Mouse (Mus musculus) embryonic facial prominence, embryonic 10.5 days (tissue): ENCODE results near the gene Olfr1402. TPM values are rescaled to one million over a fixed set of nuclear protein-coding genes. Genes with fewer than 3 reads are reported as not detected.

Experiments used
- DNase-seq: peaks from one replicate; pipeline ENCODE4 v3.0.0-alpha.2; 2017; ENCODE audit warnings: low spot score
- H3K27ac ChIP-seq: fragments of 300-500 bp; sonication (generic); replicated peaks from 2 replicates; pipeline ENCODE4 v1.5.1; 2016; ENCODE audit warnings: mild to moderate bottlenecking
- H3K27me3 ChIP-seq: fragments of 300-500 bp; sonication (generic); replicated peaks from 2 replicates; pipeline ENCODE4 v1.6.1; 2016; ENCODE audit warnings: low read depth, mild to moderate bottlenecking; ENCODE audit not compliant: poor library complexity, severe bottlenecking
- H3K36me3 ChIP-seq: fragments of 300-500 bp; sonication (generic); replicated peaks from 2 replicates; pipeline ENCODE4 v1.6.1; 2016; ENCODE audit warnings: mild to moderate bottlenecking, moderate library complexity
- H3K4me1 ChIP-seq: fragments of 300-500 bp; sonication (generic); 2 replicates; pipeline ENCODE4 v1.6.1; 2016
- H3K4me3 ChIP-seq: fragments of 300-500 bp; sonication (generic); 2 replicates; pipeline ENCODE4 v1.5.1; 2016; ENCODE audit warnings: mild to moderate bottlenecking, moderate library complexity
- H3K9me3 ChIP-seq: fragments of 300-500 bp; sonication (generic); 2 replicates; pipeline ENCODE4 v1.6.1; 2016; ENCODE audit warnings: mild to moderate bottlenecking
- WGBS: fragments of 180-500 bp; shearing (Covaris S2); methylation state at CpG from one replicate; pipeline ENCODE4 v1.1.7; 2016; 5-methylcytosine and 5-hydroxymethylcytosine counted together
- polyA plus RNA-seq: library from polyadenylated mRNA; unstranded; fragments of >200 nt; fragmentation: Nextera tagmentation; extraction: Ambion mirVana; gene quantifications from 2 replicates; pipeline ENCODE4 v1.2.1, GENCODE M21; 2016

Olfr1402 gene
- not detected in 2 replicates for polyA plus RNA-seq

DNA sequence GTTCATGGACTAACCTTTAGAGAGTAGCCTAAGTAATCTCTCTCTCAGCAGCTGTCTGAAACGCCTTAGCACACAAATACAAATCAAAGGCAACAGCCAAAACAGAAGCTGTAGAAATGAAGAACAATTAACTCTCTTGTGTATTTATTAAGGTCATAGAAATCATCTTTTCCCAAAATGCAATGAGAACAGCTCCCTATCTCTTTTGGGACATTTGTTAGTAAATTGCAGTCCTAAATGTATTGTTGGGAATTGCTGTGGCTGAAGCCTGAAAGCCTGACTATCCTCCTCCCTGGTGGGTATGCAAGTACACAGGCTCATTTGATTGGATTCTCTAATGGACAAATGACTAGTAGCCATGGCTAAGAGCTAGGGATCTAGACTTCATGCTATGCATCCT is at the start of gene Olfr1402:
TSS of gene Olfr1402 (minus strand) at position 101 of the 400 bp plus-strand sequence.
- DNase-seq = no peak
- Histone ChIP-seq H3K27ac (no peak within 1 kb of the TSS), H3K4me1 (no peaks in the 10 kb centered on the region), H3K9me3 (no peaks in the 10 kb centered on the region), H3K36me3 (no peaks in the 10 kb centered on the region), H3K27me3 (no peaks in the 10 kb centered on the region), H3K4me3 (no peak within 1 kb of the TSS)
- 75% methylated on average over 1 of the region's 1 CpGs for WGBS

DNA sequence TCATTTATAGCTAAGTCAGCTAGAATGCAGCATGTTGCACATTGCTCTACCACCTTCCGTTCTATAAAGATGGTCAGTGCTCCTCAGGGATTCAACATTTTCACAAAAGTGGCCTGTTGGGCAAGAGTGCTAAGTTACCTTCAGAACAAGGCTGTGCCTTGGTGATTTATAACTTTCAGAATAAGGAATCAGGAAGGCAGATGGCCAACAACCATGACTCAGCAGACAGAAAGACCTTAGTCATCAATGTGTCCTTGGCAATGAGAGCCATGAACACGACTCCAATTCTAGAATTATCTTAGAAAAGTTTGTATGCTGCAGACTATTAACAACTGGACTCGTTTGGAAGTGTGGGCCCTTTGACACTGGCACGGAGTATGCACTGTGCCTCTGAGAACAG is 33.5 kb upstream of the Olfr1402 start:
- Histone ChIP-seq H3K36me3 (no peaks in the 10 kb centered on the region), H3K27ac (no peak overlapping the region), H3K4me3 (no peak overlapping the region), H3K27me3 (no peaks in the 10 kb centered on the region), H3K9me3 (no peaks in the 10 kb centered on the region), H3K4me1 (no peaks in the 10 kb centered on the region)
- 91% methylated on average over 4 of the region's 4 CpGs for WGBS
- DNase-seq = no peak

DNA sequence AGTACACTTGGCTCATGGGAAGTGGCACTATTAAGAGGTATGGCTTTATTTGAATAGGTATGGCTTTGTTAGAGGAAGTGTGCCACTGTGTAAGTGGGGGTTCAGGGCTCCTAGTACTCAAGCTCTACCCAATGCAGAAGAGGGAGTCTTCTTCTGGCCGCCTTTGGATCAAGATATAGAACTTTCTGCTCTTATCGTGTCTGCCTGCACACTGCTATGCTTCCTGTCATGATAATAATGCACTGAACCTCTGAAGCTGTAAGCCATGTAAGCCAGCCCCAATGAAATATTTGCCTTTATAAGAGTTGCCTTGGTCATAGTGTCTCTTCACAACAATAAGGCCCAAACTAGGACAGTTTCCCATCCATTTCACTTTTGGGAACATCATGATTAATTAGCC is 16.8 kb upstream of the Olfr1402 start:
- H3K27ac ChIP-seq = no peak overlapping the region
- H3K4me3 ChIP-seq = no peak overlapping the region
- WGBS = 96% methylated on average over 2 of the region's 2 CpGs
- no peaks in the 10 kb centered on the region for H3K4me1 ChIP-seq
- no peaks in the 10 kb centered on the region for H3K9me3 ChIP-seq
- DNase-seq = no peak
- H3K36me3 ChIP-seq = no peaks in the 10 kb centered on the region
- no peaks in the 10 kb centered on the region for H3K27me3 ChIP-seq

DNA sequence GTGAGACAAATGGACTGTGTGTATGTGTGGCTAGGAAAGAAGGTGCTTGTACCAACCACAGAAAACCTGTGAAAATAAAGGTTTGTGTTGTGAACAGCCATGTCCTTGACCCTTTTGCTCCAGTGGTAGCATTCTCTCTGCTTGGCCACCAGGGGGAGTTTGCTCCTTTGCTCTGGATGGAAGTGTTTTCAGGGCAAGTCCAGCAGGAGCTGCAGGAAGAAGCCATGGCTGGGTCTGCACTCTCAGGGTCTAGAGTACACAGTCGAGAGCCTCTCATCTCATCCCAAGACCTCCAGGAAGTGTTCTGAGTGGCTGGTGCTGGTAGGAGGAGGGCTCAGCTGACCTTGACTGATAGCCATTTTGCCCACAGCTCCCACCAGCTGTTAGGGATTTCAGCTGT is 27.5 kb downstream of the Olfr1402 start:
- 46% methylated on average over 1 of the region's 1 CpGs for WGBS
- peak; percentile 56 for DNase-seq
- H3K4me3 ChIP-seq = no peak overlapping the region
- no peaks in the 10 kb centered on the region for H3K27me3 ChIP-seq
- H3K4me1 ChIP-seq = no peaks in the 10 kb centered on the region
- H3K9me3 ChIP-seq = no peaks in the 10 kb centered on the region
- no peaks in the 10 kb centered on the region for H3K36me3 ChIP-seq
- H3K27ac ChIP-seq = no peak overlapping the region

DNA sequence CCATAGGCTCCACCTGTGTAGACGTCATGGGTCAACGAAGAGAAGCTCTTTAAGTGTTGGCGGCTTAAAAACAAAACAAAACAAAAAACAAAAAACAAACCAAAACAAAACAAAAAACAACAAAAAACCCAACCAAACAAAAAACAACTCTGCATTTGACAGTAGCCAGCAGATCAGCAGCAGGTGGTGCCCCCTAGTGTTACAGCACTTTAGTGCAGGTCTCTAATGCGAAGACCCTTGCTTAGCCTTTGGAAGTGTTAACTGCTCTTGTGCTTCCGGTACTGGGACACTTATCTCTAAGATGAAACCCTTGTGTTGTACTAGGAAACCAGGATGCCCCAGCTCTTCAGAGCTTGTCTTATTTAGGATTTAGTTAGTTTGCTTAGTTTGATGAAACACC is 28.7 kb downstream of the Olfr1402 start:
- Histone ChIP-seq H3K27ac (no peak overlapping the region), H3K36me3 (no peaks in the 10 kb centered on the region), H3K27me3 (no peaks in the 10 kb centered on the region), H3K4me1 (no peaks in the 10 kb centered on the region), H3K4me3 (no peak overlapping the region), H3K9me3 (no peaks in the 10 kb centered on the region)
- peak; percentile 15 for DNase-seq
- 66% methylated on average over 5 of the region's 5 CpGs for WGBS

DNA sequence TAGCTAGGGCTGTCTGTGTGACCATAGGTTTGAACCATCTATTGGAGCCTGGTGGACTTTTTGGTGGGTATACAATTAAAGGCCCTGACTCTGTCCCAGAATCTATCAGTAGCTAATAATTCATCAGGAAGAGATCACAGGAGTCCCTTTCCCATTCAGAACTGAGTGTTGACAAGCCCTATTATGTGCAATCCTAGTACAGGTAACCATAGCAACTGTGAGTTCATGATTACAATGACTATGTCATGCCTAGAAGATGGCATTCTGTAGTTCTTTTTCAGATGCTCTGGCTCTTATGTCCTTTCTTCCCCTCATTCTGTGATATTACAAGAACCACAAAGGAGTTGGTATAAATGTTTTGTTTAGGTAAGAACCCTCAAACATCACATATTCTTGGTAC is 51.4 kb downstream of the Olfr1402 start:
- H3K36me3 ChIP-seq = no peaks in the 10 kb centered on the region
- no peaks in the 10 kb centered on the region for H3K4me1 ChIP-seq
- no peak overlapping the region for H3K27ac ChIP-seq
- H3K27me3 ChIP-seq = no peaks in the 10 kb centered on the region
- H3K9me3 ChIP-seq = no peaks in the 10 kb centered on the region
- DNase-seq = no peak
- no peak overlapping the region for H3K4me3 ChIP-seq

DNA sequence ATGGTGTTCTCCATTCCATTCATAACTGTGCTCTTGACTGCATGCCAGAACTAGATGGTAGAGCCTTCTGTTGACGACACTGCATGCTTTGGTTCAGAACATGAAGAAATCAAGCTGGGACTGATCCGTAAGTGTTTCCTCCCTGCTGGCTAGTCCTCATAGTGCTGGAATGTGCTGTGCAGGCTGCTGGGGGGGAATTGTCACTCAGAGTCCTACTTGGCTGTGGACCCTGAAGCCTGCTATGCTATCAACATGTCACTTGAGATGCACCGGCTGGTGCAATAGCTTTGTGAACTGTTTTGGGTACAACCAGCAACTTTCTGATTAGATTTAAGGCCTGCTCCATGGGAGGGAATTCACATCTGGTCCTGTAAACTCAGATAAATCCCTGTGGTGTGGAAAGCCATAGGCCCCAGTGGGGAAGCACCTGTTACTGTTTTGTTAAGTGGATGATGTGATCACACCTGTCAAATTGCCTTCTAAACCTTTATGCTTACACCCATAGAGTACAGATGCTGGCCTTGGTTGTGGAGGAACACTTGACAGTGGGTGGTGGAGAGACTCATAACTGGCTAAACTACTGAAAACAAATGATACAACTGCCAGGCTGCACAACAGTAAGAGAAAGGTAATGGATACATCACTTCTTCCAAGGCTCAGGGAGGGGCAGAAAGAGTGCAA is 58.3 kb downstream of the Olfr1402 start:
- no peaks in the 10 kb centered on the region for H3K36me3 ChIP-seq
- no peaks in the 10 kb centered on the region for H3K4me1 ChIP-seq
- 83% methylated on average over 3 of the region's 3 CpGs for WGBS
- no peaks in the 10 kb centered on the region for H3K27me3 ChIP-seq
- H3K27ac ChIP-seq = no peak overlapping the region
- no peaks in the 10 kb centered on the region for H3K9me3 ChIP-seq
- DNase-seq = no peak
- no peak overlapping the region for H3K4me3 ChIP-seq

DNA sequence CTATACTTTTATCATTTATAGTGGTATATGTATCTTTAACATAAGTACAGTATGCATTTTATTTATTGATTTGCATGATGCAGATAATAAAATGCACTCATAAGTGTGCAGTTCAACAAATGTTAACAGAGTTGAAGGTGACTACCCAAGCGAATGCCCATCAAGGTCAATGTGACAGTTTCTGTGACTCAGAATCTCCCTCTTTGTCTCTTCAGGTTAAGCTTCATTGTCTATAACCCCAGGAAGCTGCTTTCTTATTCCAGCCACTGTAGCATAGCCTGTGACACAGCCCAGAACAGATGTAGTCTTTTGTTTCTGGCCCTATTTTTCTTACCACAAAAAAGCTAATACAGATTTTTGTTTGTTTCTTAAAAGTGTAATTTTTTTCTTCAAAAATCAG is 63.4 kb downstream of the Olfr1402 start:
- Histone ChIP-seq H3K27me3 (no peaks in the 10 kb centered on the region), H3K36me3 (no peaks in the 10 kb centered on the region), H3K27ac (no peak overlapping the region), H3K4me3 (no peak overlapping the region), H3K9me3 (no peaks in the 10 kb centered on the region), H3K4me1 (no peaks in the 10 kb centered on the region)
- no peak for DNase-seq
- 60% methylated on average over 1 of the region's 1 CpGs for WGBS

Other genes with a start within 250 kb of the Olfr1402 start
- gene Bcl9, start 124.1 kb downstream of the Olfr1402 start, polyA plus RNA-seq = 60.9 and 73.5 TPM in 2 replicates
- gene Chd1l, start 188.2 kb upstream of the Olfr1402 start, polyA plus RNA-seq = 23.0 and 24.9 TPM in 2 replicates
- 0.48 and 0.62 TPM in 2 replicates for gene Fmo5, start 206.8 kb upstream of the Olfr1402 start, polyA plus RNA-seq
- gene Prkab2, start 236.2 kb upstream of the Olfr1402 start, polyA plus RNA-seq = 7.2 and 7.3 TPM in 2 replicates